Mouse (Mus musculus) liver, adult 2 months (tissue): Measurements from ENCODE around the gene Tuba4a.

Experiments used
- CTCF ChIP-seq: fragments of 200-500 bp; IDR thresholded peaks from 2 replicates; pipeline ENCODE4 v1.5.1; 2011; ENCODE audit warnings: low read depth, low read length, control low read depth
- POLR2A ChIP-seq: fragments of 200-500 bp; IDR thresholded peaks from 2 replicates; pipeline ENCODE4 v1.6.1; 2011; ENCODE audit warnings: low read length, control low read depth; ENCODE audit not compliant: insufficient read depth; ENCODE audit errors: extremely low read depth

GRCm38 (mm10) chr1:75213096-75213495, 6.6 kb downstream of the Tuba4a start:
- TF ChIP-seq CTCF (no peak), POLR2A (no peak)
